Mouse (Mus musculus): ENCODE results near the gene Sult4a1.

DNA sequence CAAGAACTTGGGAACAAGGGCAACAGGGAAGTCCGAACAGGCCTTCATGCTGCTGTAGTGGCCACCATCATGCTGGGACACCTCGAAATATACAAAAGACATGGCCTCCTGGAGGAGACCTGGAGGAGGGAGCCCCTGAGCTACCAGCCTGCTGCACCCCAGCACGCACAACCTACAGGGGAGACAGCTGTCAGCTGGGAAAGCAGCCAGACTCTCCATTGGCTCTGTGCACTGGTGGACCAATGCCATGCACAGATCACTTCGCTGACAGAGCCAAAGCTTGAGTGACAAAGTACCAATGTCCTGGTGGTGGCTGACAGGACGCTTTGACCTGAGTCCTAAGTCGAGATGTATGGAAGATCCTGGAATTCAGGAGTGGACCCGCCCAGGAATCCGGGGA, 9.5 kb downstream of the Sult4a1 start:
- TF ChIP-seq POLR2A (IDR thresholded peaks at IDR 0.05; ENCODE audit: insufficient read depth, low read depth, low read length) (no peak), CTCF (IDR thresholded peaks at IDR 0.05; ENCODE audit: insufficient read depth, low read depth, low read length) (no peak)

Data from olfactory bulb, adult 2 months (tissue).